Mouse (Mus musculus) heart, adult 8-10 months (tissue): ENCODE measurements at regions not wholly inside any gene's neighbourhood (a gene's known extent, or its start where the extent isn't known, plus 50 kb on each side); places are given as distances from the start of the nearest gene placed in this dataset.

Source experiments
- DNase-seq: peaks from one replicate; pipeline ENCODE4 v3.0.0; 2022; ENCODE audit warnings: low spot score

DNA sequence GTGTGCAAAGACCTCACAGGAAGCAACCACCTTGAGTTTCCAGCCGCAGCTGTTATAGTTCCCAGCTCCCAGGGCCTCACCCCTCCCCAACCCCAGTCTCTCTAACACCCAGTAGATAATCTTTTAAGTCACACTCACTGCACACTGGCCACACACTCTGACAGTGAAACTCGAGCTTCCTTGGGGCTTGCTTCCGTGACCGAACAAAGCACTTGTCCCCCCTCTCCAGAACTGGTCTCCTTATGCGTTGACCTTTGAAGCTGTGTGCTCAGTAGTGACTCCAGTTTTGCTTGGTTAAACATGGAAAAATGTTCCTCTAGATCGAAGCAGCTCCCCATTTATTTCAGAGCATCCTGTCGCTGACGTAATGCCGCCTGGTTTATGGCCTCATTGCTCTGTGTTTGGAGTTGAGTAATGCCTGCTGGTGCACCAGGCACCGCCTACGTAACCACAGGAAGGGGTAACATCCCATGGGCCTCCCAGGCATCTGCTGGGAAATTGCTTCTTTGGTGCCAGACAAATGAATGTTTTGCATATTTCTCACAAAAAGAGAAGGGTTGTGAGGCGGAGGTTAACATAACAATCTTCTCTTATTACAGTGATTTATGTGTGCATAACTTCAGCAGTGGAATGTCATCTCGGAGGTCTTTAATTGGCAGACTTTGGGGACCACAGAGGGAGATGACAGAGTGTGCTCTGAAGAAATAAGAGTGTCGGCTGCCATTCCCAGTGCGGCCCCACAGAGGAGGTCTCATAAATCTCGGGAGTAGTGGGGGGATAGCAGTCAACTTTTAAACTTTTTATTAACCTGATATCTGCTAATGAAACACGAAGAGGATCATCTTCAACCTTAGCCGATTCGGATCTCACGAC, 292.7 kb upstream of the Zfp507 start:
- no peak for DNase-seq

- DNase-seq: no peak
Measured at GRCm38 (mm10) chr7:36091132-36091531, 288.3 kb upstream of the Zfp507 start.

- no peak for DNase-seq
Measured at GRCm38 (mm10) chr7:36090291-36091123, 287.7 kb upstream of the Zfp507 start.

DNA sequence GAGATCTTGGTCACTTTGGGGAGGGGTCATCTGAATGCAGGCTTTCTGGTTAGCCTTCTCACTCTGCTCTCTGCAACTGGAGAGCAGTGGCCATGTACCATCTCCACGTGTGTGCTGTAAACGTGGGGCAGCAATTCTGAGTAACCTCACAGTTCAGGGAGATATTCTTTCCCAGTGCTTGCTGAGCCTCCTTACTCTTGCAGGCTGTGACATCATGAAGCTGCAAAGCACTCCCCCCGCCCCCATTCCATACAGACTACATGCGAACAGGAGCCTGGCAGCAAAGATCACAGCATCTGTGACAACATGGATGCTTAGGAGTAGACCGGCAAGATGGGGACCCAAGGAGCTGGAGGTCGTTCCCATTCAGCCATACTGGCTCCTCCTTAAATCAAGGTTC, 284.8 kb upstream of the Zfp507 start:
- DNase-seq: no peak

DNA sequence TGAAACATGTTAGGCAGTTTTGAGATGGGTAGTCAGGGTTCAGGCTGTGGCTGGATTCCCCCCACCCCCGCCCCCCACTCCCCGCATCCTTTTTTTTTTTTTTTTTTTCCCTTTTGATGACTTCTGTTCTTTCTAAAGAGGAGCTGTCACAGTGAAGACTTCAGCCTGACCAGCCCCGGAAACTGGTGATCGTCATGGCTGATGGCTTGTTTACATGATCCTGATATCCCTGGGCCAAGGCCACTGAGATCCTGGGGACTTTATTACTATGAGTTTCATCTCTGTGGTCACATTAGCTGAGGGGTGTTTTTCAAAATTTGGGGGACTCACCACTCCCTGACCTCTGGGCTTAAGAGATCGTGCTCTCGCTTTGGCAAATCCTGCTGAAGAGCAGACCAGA, 275.9 kb upstream of the Zfp507 start:
- DNase-seq: no peak

DNA sequence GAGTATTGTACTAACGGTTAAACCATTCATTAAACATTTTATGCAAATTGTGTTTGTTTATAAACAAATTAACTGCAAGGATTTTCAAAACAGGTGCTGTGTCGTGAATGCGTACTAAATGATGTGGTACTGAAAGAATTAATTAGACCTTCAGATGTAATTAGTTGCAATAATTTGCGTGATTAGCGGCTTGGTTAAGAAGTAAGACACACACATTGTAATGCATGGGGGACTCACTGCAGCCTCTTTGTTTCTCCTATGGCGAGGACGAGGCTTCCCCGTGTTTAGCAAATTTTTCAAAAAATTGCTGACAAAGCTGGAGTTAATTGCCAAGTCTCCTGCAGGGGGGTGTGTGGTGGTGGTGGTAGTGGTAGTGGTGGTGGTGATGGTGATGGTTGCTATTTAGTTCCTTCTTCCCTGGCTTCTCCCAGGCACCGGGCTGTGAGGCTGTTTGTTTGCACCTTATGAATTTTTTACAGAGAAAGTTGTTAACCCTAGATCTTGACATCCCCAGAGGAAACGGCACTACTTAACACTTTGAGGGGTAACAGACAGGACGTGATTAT, 275.4 kb upstream of the Zfp507 start:
- DNase-seq: no peak

GRCm38 (mm10) chr7:36077271-36077670, 274.5 kb upstream of the Zfp507 start:
- no peak for DNase-seq

- peak; percentile 13 for DNase-seq
Measured at GRCm38 (mm10) chr7:36076021-36076441, 273.2 kb upstream of the Zfp507 start.

DNA sequence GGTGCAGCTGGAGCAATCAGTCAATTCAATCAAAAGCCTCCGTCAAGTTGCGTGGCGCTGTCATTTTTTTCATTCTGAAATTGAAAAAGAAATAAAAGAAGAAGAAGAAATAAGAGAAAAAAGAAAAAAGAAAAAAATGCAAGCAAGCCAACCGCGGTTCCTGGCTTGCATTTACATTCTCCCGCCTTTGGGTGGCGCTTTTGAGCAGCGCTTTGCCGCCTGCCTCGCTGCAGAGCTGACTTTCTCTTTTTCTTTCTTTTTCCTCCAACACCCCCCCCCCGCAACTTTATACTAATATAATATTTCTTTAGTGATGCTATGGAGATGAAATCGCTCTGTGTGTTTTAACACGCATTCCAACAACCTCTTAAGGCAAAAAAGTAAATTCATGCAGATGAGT, 269.0 kb upstream of the Zfp507 start:
- DNase-seq: no peak

DNA sequence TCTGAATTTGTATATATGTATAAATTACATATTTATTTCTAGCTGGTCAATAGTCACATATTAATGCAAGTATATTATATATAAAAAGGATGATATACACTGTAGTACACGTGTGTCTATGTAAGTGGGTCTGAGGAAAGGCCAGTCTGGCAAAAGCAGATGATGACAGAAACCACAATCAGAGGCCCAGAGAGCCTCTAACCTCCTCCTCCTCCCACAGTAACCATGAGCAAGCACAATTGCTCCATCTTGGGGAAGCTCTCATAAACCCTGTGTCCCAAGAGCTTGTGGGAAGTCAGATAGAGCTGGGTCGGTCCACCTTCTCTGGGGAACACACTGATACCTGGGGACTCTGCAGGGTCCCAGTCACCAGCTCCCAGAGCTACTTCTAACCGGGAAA, 263.9 kb upstream of the Zfp507 start:
- DNase-seq: no peak

DNA sequence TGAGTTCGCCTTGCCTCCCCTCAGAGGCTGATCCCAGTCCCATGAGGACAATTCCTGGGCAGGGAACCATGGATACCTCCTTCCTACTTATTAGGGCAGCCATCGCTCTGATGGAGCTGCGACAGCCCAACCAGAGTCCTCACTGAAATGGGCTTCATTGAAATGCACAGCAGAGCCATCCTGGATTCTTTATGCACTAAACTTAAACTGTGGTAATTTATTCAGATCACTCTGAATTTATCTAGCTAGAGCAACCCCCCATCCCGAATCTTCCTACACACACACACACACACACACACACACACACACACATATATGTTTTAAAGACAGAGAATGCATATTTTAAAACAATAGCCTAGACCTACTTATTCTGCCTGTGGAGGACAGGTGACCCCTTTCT, 258.9 kb upstream of the Zfp507 start:
- no peak for DNase-seq

DNA sequence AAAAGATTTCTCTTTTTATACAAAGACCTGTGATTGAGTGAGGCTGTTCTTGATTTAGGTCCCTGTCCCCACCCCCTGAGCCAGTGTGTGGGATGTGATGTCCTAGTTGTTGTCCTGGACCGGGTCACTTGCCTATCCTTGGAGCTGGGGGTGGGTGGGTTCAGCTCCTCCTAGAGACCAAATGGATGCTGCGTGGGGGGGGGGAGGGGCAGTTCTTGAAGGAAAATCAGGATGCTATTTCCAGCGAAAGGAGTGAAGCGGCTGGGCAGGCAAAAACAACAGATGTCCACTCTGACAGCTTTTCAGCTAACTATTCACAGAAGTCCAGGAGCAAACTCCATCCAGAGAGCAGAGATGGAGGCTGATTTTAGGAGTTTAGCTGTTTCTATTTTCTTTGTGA, 257.6 kb upstream of the Zfp507 start:
- no peak for DNase-seq

- no peak for DNase-seq
Measured at GRCm38 (mm10) chr7:36046053-36046452, 243.2 kb upstream of the Zfp507 start.

GRCm38 (mm10) chr7:36031881-36032280, 229.1 kb upstream of the Zfp507 start:
- DNase-seq: no peak

- no peak for DNase-seq
Measured at GRCm38 (mm10) chr7:36023015-36023414, 220.2 kb upstream of the Zfp507 start.

- no peak for DNase-seq
Measured at GRCm38 (mm10) chr7:36022489-36022888, 219.7 kb upstream of the Zfp507 start.

DNA sequence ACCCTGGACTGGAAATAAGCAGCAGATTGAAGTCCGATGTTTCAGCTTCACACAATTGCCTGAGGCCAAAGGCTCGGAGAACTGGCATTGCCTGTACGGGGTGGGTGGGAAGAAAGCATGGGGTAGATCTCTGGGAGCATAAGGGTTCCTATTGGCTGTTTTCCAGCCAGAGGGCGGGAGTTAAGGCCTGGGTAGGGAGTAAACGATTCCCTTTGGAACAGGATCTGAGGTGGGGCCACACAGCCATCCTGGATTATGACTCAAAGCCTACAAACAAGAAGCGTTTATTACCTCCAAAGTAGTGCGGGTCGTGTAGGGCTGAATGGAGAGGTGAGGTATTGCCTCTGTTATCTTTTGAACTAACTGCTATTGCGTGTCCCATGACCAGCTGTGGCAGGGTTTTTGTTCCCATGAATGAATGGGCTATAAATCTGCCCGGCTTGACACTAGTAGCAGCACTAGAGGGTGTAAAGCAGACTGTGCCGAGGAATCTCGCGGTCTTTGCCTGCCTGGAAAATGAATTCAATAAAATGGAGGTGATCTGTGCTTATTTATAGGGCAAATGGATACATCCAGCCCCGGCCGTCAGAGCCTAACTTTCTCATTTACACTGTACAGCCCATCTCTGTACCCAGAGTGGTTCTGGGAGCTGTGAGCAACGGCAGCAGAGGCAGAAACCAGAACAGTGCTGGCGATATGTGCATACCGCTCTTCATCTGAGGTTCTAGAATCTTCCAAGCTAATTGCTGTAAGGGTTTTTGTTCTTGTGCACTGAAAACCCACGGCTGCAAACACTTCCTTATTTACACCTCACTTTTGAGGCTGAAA, 214.3 kb upstream of the Zfp507 start:
- no peak for DNase-seq

DNA sequence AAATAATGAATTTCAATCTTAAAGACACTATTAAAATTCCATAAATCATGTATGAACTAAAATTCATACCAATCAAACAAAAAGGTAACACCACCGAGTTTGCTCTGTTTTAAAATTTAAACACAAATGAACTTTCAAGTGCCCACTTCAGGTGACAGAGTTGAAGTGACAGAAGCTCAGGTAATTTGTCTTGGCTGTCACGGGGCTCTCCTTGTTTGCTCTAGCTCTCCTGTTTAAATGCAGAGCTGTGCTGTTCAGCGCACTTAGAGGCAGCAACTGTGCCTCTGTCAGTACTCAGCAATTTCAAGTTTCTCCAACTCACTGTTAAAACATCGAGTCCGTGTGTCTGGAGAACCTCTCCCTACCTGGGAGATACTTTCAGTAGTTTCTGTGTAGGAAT, 193.8 kb upstream of the Zfp507 start:
- DNase-seq: no peak

DNA sequence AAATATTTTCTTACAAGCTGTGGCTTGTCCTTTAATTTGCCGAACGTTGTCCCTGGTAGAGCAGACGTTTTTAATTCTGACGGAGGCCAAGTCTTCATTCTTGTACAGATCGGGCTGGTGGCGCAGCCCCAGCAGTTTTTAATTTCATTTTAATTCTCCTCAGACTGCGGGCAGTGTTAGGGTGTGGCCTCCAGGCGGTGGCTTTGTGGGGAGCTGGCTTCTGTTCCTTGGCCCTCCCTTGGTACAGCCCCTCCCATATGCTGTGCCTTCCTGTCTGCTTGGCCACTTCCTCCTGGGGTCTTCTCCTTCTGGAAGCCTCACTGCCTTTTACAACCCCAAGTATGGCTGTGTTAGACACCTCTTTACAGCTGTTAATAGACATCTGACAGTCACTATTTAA, 189.7 kb upstream of the Zfp507 start:
- no peak for DNase-seq

- no peak for DNase-seq
Measured at GRCm38 (mm10) chr7:35991141-35991540, 188.3 kb upstream of the Zfp507 start.

GRCm38 (mm10) chr7:35989456-35989855, 186.7 kb upstream of the Zfp507 start:
- DNase-seq: no peak
